Mouse (Mus musculus) left cerebral cortex, postnatal 36 days (tissue): Measurements from ENCODE around the gene Polk. TPM values are rescaled to one million over a fixed set of nuclear protein-coding genes. Genes with fewer than 3 reads are reported as not detected.

ENCODE experiments used
- DNase-seq, 2 experiments: peaks; one replicate each; pipeline ENCODE4 v3.0.0; 2021 to 2022; ENCODE audit warnings: low spot score in 2 of 2, mixed read lengths in 1 of 2
- intact Hi-C: fragments of 180-260 bp; cut with DNase I; formaldehyde crosslinking; loops from one replicate; pipeline ENCODE4 v1.15.1; 2025
- total RNA-seq, 2 experiments: library from RNA; stranded (reverse); gene quantifications; 2 replicates each; pipeline ENCODE4 v1.2.3; 2021

Gene Polk
- total RNA-seq, 2 experiments from 2014 or later = 11.7 to 15.6 TPM

GRCm38 (mm10) chr13:96477226-96477625 is 65.2 kb downstream of the Polk start:
- no peak for DNase-seq
- intact Hi-C loops = no loop called here

GRCm38 (mm10) chr13:96470957-96471356 is 71.4 kb downstream of the Polk start, which contains the start of gene Ankdd1b:
TSS of gene Ankdd1b (minus strand) at chr13:96471198.
- intact Hi-C loops = no loop called here
- DNase-seq = no peak

DNA sequence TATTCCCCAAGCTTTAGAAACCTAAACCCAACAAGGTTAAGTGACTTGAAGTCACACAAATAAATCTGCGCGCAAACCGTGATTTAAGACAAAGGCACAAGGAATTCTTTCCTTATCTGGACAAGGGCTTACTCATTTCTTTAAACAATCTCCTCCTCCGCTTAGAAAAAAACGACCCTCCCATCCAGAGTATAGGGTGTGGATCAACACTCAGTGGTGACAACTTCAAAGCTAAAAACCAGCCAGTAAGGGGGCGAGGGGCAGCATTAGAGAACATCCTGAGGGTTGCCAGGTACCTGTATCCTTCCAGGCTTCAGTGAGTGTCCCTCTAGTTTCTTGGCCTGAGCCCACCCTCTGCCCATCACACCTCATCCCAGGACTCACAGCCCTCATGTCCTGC is 71.8 kb downstream of the Polk start:
- no peak for DNase-seq

DNA sequence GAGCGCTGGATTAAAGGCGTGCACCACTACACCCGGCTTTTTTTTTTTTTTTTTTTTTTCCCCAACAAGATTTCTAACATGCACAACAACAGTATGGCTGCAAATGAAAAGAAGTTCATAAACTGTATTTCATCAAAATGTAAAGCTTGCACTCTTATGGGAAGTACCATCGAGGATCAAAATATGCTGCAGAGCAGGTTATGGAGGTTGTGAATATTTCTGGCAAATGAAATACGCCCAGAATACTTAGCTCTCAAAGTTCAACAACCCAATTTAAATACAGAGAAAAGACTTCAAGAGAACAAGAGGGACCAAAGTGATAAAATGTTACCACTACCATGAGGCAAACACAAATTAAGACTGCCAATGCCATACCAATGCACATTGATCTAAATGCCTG is 73.7 kb downstream of the Polk start:
- intact Hi-C loops = no loop called here
- DNase-seq = no peak

More for the DNA sequence above, 71.8 kb downstream of the Polk start:
- intact Hi-C loops = no loop called here

- intact Hi-C loops = no loop called here
Measured at GRCm38 (mm10) chr13:96465315-96465714, 77.1 kb downstream of the Polk start.

DNA sequence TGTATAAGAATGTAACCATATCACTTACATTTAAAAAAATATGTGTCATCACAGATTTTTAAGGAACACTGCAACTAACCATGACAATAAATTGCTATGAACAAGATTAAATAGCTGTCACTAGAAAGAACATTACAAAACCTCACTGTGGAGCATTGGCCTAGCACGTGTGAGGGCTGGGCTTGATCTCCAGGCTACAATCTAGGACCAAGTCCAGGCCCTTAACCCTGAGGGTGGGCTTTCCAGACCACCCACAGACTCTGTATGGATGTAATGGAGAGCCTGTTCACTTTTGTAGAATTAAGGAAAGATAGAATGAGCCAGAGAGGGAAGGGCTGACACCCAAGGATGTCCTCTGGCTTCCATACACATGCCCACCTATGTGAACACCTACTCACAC is 79.7 kb downstream of the Polk start:
- intact Hi-C loops = no loop called here

More at GRCm38 (mm10) chr13:96465315-96465714, 77.1 kb downstream of the Polk start:
- DNase-seq = no peak

DNA sequence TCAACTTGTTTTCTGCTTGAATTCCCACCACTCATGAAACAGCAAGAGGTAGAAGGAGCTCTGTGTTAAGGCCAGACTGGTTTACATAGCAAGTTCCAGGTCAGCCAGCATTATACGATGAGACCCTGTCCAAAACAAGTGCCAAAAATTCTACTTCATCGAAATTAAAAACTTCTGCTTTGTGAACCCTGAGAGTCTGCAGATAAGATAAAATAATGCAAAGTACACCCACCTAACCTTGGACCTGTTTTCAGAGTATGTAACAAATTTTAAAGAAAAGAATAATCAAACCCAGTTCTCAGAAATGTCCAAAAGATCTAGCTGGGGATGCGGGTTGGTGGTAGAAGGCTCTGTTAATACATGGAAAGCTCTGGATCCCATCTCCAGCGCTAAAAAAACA is 83.8 kb downstream of the Polk start:
- intact Hi-C loops = no loop called here

More for the DNA sequence above, 79.7 kb downstream of the Polk start:
- no peak for DNase-seq

DNA sequence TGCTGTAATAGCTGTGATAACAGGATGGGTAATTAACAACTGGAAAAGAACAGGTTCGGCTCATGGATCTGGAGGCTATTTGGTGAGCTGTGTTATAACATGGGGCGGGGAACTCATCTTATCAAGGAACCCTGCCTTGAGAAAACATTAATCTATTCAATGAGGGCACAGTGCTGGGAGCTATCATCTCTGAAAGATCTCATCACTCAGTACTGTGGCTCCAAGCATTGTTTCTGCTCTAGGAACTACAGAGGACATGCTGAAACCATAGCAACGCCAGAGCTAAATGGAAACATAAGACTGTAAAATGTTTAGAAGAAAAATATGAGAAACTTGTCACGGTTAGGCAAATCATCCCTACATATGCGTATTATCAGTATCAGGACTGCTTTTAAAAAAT is 84.4 kb downstream of the Polk start:
- intact Hi-C loops = no loop called here
- no peak for DNase-seq

More for the DNA sequence above, 83.8 kb downstream of the Polk start:
- DNase-seq = no peak

DNA sequence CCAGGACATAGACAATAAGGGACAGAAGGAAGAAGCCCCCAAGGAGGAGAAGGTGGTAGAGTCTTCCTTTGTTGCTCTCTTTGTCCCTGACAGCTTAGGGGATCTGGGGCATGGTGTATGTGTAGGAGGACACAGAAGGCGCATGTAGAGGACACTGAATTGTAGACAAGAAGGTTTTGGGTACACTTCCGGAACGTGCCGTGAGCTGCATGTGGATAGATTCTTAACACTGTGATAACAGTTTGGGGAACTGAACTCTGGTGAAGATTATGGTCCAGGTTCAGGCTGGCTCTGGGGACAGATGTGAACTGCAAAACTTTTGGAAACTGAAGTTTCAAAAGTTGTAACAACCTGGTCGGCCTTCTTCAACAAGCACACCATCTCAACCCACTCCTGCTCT is 84.8 kb downstream of the Polk start:
- intact Hi-C loops = no loop called here
- DNase-seq = no peak

DNA sequence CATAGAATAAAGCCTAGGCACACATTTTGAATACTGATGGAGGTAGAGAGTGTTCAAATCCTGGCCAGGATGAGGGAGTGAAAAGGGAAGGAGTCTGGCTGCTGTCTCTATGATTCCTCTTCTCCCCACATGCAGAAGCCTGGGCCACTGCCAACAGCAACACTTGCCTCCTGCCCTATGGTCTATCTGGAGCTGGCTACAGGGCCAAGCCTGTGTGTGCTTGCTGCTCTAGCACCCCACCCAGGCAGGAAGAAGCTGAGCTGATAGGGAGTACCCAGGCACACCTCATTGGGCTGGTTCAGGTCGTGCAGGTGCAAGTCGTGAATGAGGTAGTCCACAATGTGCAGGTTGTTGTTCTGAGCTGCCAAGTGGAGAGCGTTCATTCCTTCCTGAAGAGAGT is 88.1 kb downstream of the Polk start:
- no peak for DNase-seq
- intact Hi-C loops = no loop called here

DNA sequence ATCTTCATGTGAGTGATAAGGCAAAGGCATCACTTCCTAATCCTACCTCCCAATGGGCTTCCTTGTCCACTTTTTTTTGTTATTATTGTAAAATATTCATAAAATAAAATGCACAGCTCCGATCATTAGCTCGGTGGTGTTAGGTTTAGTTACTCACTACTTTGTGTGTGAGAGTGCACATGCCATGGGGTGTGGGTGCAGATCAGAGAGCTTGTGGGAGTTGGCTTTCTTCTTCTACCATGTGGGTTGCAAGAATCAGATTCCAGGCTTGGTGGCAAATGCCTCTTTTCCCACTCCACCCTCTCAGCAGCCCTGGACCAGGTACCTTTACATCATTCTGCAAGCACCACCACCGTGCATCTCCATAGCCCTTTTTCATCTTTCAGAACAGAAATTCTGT is 89.8 kb downstream of the Polk start:
- intact Hi-C loops = no loop called here
- DNase-seq = no peak

- intact Hi-C loops = no loop called here
- no peak for DNase-seq
Measured at GRCm38 (mm10) chr13:96451386-96452140, 90.8 kb downstream of the Polk start.

GRCm38 (mm10) chr13:96450869-96451268 is 91.5 kb downstream of the Polk start:
- intact Hi-C loops = no loop called here
- no peak for DNase-seq

DNA sequence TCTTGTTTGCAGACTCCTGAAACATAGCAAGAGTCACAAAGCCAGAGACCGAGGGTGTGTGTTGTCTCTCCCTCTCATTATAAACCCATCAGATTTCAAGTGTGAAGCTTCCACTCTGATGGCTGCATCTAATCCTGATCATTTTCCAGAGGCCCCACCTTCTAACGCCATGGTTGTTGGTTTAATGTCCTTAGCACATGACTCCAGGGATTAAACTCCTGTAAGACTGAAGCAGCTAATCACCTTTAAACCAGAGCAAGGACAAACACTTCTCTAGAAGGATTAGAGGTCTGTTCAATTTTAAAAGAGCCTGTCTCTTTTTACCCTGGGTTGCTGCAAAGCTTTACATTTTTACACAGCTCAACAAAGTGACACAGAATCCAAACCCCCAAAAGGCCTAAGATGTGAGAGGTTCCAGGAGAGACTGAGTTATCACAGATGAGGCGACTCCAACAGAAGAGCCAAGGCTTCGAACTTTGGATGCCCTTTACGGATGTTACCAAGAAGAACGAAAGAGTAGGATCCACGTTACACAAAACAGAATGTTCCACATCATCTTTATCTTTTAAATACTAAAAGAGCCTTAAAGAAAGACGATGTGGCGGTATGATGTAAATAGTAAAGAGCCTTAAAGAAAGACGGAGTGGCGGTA is 92.0 kb downstream of the Polk start:
- intact Hi-C loops = no loop called here
- no peak for DNase-seq

GRCm38 (mm10) chr13:96440436-96440835 is 101.9 kb downstream of the Polk start:
- DNase-seq = no peak
- intact Hi-C loops = no loop called here

GRCm38 (mm10) chr13:96436921-96437320 is 105.5 kb downstream of the Polk start:
- intact Hi-C loops = no loop called here
- no peak for DNase-seq

GRCm38 (mm10) chr13:96435793-96436192 is 106.6 kb downstream of the Polk start:
- intact Hi-C loops = no loop called here
- DNase-seq = no peak

- DNase-seq = no peak
- intact Hi-C loops = loop anchor here (5.0 kb wide), 1 partner anchor 107 kb away; the partner anchor contains the start of genes Col4a3bp and Polk
Measured at GRCm38 (mm10) chr13:96434899-96435331, 107.5 kb downstream of the Polk start.

DNA sequence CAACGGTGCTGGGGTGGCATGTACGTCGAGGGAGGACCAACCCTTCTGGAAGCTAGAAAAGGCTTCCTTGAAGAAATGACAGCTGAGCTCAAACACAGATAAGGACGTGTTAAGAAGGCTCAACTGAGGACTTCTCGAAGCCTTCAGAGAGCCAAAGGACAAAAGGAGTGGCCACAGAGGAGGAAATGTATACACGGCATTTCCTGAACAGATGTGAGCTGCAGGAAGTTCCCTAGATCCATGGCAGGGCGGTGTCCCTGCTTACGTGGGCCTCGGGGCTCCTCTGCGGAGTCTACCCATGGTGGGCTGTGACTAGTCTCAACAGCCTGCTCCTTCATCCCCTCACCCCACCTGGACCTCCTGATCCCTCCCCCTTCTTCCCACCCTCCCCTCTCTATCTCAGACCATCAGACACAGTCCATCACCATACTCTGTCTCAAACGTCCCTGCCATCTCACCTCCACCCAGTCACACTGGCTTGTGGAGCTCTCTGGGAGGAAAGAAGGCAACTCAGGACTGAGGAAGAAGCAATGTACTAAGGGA is 108.7 kb downstream of the Polk start:
- intact Hi-C loops = loop anchor here (5.0 kb wide), 1 partner anchor 109 kb away; the partner anchor contains the start of genes Col4a3bp and Polk

GRCm38 (mm10) chr13:96433041-96433440 is 109.3 kb downstream of the Polk start:
- no peak for DNase-seq
- intact Hi-C loops = loop anchor here (5.0 kb wide), 1 partner anchor 109 kb away; the partner anchor contains the start of genes Col4a3bp and Polk

More for the DNA sequence above, 108.7 kb downstream of the Polk start:
- DNase-seq = no peak
